Mouse (Mus musculus): ENCODE data around the gene Bcor.

DNA sequence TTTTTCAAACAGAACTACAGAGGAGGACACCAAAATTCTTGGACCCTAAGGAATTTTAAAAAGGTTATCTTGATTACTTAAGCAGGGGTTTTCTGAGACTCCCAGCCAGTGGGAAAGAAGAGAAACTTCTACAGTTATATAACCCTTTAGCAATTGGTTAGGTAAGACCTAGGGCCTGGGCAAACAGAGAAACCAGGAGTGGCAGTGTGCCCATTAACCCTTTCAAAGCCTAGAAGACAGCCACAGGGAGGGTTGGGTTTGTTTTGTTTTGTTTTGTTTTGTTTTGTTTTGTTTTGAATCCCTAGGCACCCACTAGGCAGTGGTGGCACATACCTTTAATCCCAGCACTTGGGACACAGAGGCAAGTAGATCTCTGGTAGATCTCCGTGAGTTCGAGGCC lies 163.3 kb downstream of the Bcor start:
- TF ChIP-seq CTCF (IDR thresholded peaks at IDR 0.05) (no peak), POLR2A (IDR thresholded peaks at IDR 0.05; ENCODE audit: insufficient read depth, low read depth, low read length) (no peak), EP300 (IDR thresholded peaks at IDR 0.05; ENCODE audit: insufficient read depth, low read depth, low read length) (no peak)

Measured in heart, adult 2 months (tissue).